Mouse (Mus musculus): Measurements from ENCODE around the gene Fnbp1l. TPM values are rescaled to one million over a fixed set of nuclear protein-coding genes. Genes with fewer than 3 reads are reported as not detected.
A peak's percentile ranks its signal among the peaks of the same experiment; 100 is the strongest.

Gene Fnbp1l
- total and polyA plus RNA-seq, 3 experiments = 0.11 TPM; not detected in 2

GRCm38 (mm10) chr3:122520875-122521274 lies 98.6 kb downstream of the Fnbp1l start:
- TF ChIP-seq TAL1 (conservative IDR thresholded peaks at IDR 0.05; ENCODE audit: low read depth, low read length) (no peak), GATA1 (IDR thresholded peaks at IDR 0.05; ENCODE audit: borderline replicate concordance, low read length) (no peak), POLR2AphosphoS5 (IDR thresholded peaks at IDR 0.05; ENCODE audit: insufficient replicate concordance, low read depth, low read length) (no peak), GATA2 (IDR thresholded peaks at IDR 0.05; ENCODE audit: borderline replicate concordance, low read depth, low read length) (no peak), CTCF (IDR thresholded peaks at IDR 0.05; ENCODE audit: low read depth, low read length) (no peak)
- no peak overlapping the region for H3K4me3 ChIP-seq (ENCODE audit: low read depth, low read length)
- H3K36me3 ChIP-seq (replicated peaks) = no peaks in the 10 kb centered on the region
- H3K9me3 ChIP-seq (replicated peaks) = no peaks in the 10 kb centered on the region
- H3K4me1 ChIP-seq (ENCODE audit: insufficient read depth, low read depth, low read length) = no peaks in the 10 kb centered on the region
- ATAC-seq (ENCODE audit: extremely low read depth, insufficient number of reproducible peaks, low FRiP score, poor library complexity, severe bottlenecking) (no peak; the same call in 1 of the 2 replicates), DNase-seq (ENCODE audit: low spot score) (no peak)
- H3K27me3 ChIP-seq (ENCODE audit: insufficient read depth, low read length) = no peaks in the 10 kb centered on the region

- Histone ChIP-seq H3K27me3 (ENCODE audit: insufficient read depth, low read length) (no peaks in the 10 kb centered on the region), H3K36me3 (replicated peaks) (no peaks in the 10 kb centered on the region), H3K4me3 (ENCODE audit: low read depth, low read length) (no peak overlapping the region), H3K4me1 (ENCODE audit: insufficient read depth, low read depth, low read length) (no peaks in the 10 kb centered on the region), H3K9me3 (replicated peaks) (no peaks in the 10 kb centered on the region)
- TF ChIP-seq TAL1 (conservative IDR thresholded peaks at IDR 0.05; ENCODE audit: low read depth, low read length) (no peak), GATA1 (IDR thresholded peaks at IDR 0.05; ENCODE audit: borderline replicate concordance, low read length) (no peak), GATA2 (IDR thresholded peaks at IDR 0.05; ENCODE audit: borderline replicate concordance, low read depth, low read length) (no peak), CTCF (IDR thresholded peaks at IDR 0.05; ENCODE audit: low read depth, low read length) (no peak), POLR2AphosphoS5 (IDR thresholded peaks at IDR 0.05; ENCODE audit: insufficient replicate concordance, low read depth, low read length) (no peak)
- no peak for DNase-seq (ENCODE audit: low spot score)
- no peak for ATAC-seq (ENCODE audit: extremely low read depth, insufficient number of reproducible peaks, low FRiP score, poor library complexity, severe bottlenecking)
These were observed 99.2 kb downstream of the Fnbp1l start for GRCm38 (mm10) chr3:122520365-122520764.

- no peak for TF ChIP-seq CTCF (IDR thresholded peaks at IDR 0.05; ENCODE audit: low read depth, low read length)
- TF ChIP-seq GATA2 (IDR thresholded peaks at IDR 0.05; ENCODE audit: borderline replicate concordance, low read depth, low read length) = no peak
- TF ChIP-seq TAL1 (conservative IDR thresholded peaks at IDR 0.05; ENCODE audit: low read depth, low read length) = no peak
- TF ChIP-seq POLR2AphosphoS5 (IDR thresholded peaks at IDR 0.05; ENCODE audit: insufficient replicate concordance, low read depth, low read length) = no peak
- no peak for TF ChIP-seq GATA1 (IDR thresholded peaks at IDR 0.05; ENCODE audit: borderline replicate concordance, low read length)
- no peaks in the 10 kb centered on the region for H3K36me3 ChIP-seq (replicated peaks)
These were observed 100.4 kb downstream of the Fnbp1l start for GRCm38 (mm10) chr3:122519082-122519481.

GRCm38 (mm10) chr3:122518231-122518736 lies 101.2 kb downstream of the Fnbp1l start:
- ATAC-seq (ENCODE audit: extremely low read depth, insufficient number of reproducible peaks, low FRiP score, poor library complexity, severe bottlenecking) (no peak), DNase-seq (ENCODE audit: low spot score) (no peak)
- Histone ChIP-seq H3K27me3 (ENCODE audit: insufficient read depth, low read length) (no peaks in the 10 kb centered on the region; the same call in 1 of the 2 replicates), H3K36me3 (replicated peaks) (no peaks in the 10 kb centered on the region), H3K4me3 (ENCODE audit: low read depth, low read length) (no peak overlapping the region), H3K9me3 (replicated peaks) (no peaks in the 10 kb centered on the region), H3K4me1 (ENCODE audit: insufficient read depth, low read depth, low read length) (no peaks in the 10 kb centered on the region)
- no peak for TF ChIP-seq CTCF (IDR thresholded peaks at IDR 0.05; ENCODE audit: low read depth, low read length)
- TF ChIP-seq GATA1 (IDR thresholded peaks at IDR 0.05; ENCODE audit: borderline replicate concordance, low read length) = no peak
- no peak for TF ChIP-seq TAL1 (conservative IDR thresholded peaks at IDR 0.05; ENCODE audit: low read depth, low read length)
- no peak for TF ChIP-seq POLR2AphosphoS5 (IDR thresholded peaks at IDR 0.05; ENCODE audit: insufficient replicate concordance, low read depth, low read length)
- no peak for TF ChIP-seq GATA2 (IDR thresholded peaks at IDR 0.05; ENCODE audit: borderline replicate concordance, low read depth, low read length)

More at GRCm38 (mm10) chr3:122519082-122519481, 100.4 kb downstream of the Fnbp1l start:
- Histone ChIP-seq H3K4me1 (ENCODE audit: insufficient read depth, low read depth, low read length) (no peaks in the 10 kb centered on the region), H3K9me3 (replicated peaks) (no peaks in the 10 kb centered on the region), H3K27me3 (ENCODE audit: insufficient read depth, low read length) (no peaks in the 10 kb centered on the region; the same call in 1 of the 2 replicates), H3K4me3 (ENCODE audit: low read depth, low read length) (peak overlapping the region; percentile 14; the same call in 1 of the 2 replicates)
- no peak for DNase-seq (ENCODE audit: low spot score)
- ATAC-seq (ENCODE audit: extremely low read depth, insufficient number of reproducible peaks, low FRiP score, poor library complexity, severe bottlenecking) = no peak

- TF ChIP-seq CTCF (IDR thresholded peaks at IDR 0.05; ENCODE audit: low read depth, low read length) = no peak
- ATAC-seq (ENCODE audit: extremely low read depth, insufficient number of reproducible peaks, low FRiP score, poor library complexity, severe bottlenecking) (no peak), DNase-seq (ENCODE audit: low spot score) (no peak)
- Histone ChIP-seq H3K9me3 (replicated peaks) (no peaks in the 10 kb centered on the region), H3K4me3 (ENCODE audit: low read depth, low read length) (no peak overlapping the region), H3K36me3 (replicated peaks) (no peaks in the 10 kb centered on the region), H3K4me1 (ENCODE audit: insufficient read depth, low read depth, low read length) (no peaks in the 10 kb centered on the region), H3K27me3 (ENCODE audit: insufficient read depth, low read length) (no peaks in the 10 kb centered on the region; the same call in 1 of the 2 replicates)
These were observed 101.8 kb downstream of the Fnbp1l start for GRCm38 (mm10) chr3:122517726-122518125.

- DNase-seq (ENCODE audit: low spot score) = no peak
- no peaks in the 10 kb centered on the region for H3K36me3 ChIP-seq (replicated peaks)
- H3K9me3 ChIP-seq (replicated peaks) = no peaks in the 10 kb centered on the region
- TF ChIP-seq TAL1 (conservative IDR thresholded peaks at IDR 0.05; ENCODE audit: low read depth, low read length) = no peak
- TF ChIP-seq GATA1 (IDR thresholded peaks at IDR 0.05; ENCODE audit: borderline replicate concordance, low read length) = no peak
- TF ChIP-seq POLR2AphosphoS5 (IDR thresholded peaks at IDR 0.05; ENCODE audit: insufficient replicate concordance, low read depth, low read length) = no peak
- no peak for TF ChIP-seq CTCF (IDR thresholded peaks at IDR 0.05; ENCODE audit: low read depth, low read length)
- no peak for TF ChIP-seq GATA2 (IDR thresholded peaks at IDR 0.05; ENCODE audit: borderline replicate concordance, low read depth, low read length)
- H3K27me3 ChIP-seq (ENCODE audit: insufficient read depth, low read length) = no peaks in the 10 kb centered on the region; the same call in 1 of the 2 replicates
- ATAC-seq (ENCODE audit: extremely low read depth, insufficient number of reproducible peaks, low FRiP score, poor library complexity, severe bottlenecking) = no peak
- H3K4me1 ChIP-seq (ENCODE audit: insufficient read depth, low read depth, low read length) = no peaks in the 10 kb centered on the region
- H3K4me3 ChIP-seq (ENCODE audit: low read depth, low read length) = no peak overlapping the region
These were observed 103.2 kb downstream of the Fnbp1l start for GRCm38 (mm10) chr3:122516327-122516695.

Measured in G1E (cell line).